Mouse (Mus musculus) macrophage (primary cell): ENCODE measurements around the gene Dzip3. TPM values are rescaled to one million over a fixed set of nuclear protein-coding genes. Genes with fewer than 3 reads are reported as not detected.

Source experiments
- H3K27ac ChIP-seq: fragments of 350-480 bp; formaldehyde crosslinking; 2 replicates; pipeline ENCODE4 v1.9.0; 2021
- H3K36me3 ChIP-seq: fragments of 350-480 bp; formaldehyde crosslinking; 2 replicates; pipeline ENCODE4 v1.9.0; 2021; ENCODE audit errors: inconsistent target
- H3K4me3 ChIP-seq: fragments of 350-480 bp; formaldehyde crosslinking; 2 replicates; pipeline ENCODE4 v1.9.0; 2021; ENCODE audit errors: inconsistent target
- H3K79me2 ChIP-seq: fragments of 350-480 bp; formaldehyde crosslinking; 2 replicates; pipeline ENCODE4 v1.9.0; 2021; ENCODE audit errors: inconsistent target
- WGBS: methylation state at CpG from one replicate; pipeline ENCODE4 v1.1.7; 2026; ENCODE audit warnings: inconsistent platforms; ENCODE audit not compliant: missing documents; 5-methylcytosine and 5-hydroxymethylcytosine counted together
- polyA plus RNA-seq: library from polyadenylated mRNA; stranded (reverse); fragments of 250-400 nt; gene quantifications from 3 replicates; pipeline ENCODE4 v1.2.4, GENCODE M21; 2018; ENCODE audit warnings: inconsistent platforms

Gene Dzip3
- polyA plus RNA-seq, 1 experiment from 2014 or later, result 10.1 TPM

DNA sequence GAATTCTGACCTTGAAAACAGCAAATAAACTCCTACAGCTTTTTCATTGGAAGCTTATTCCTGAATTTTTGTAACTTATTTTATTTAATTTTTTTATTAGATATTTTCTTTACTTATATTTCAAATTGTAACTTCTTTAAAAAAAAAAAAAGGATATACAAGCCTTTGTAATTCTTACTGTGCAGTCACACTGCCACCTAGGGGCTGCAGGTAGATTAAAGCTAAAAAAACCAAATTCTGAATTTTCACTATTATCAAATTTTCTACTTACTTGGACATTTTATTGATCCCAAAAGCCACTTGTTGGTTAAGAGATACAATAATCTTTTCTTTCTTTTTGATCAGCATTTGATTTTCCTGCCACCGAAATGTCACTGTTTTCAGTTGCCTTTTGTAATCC, 52.2 kb downstream of the Dzip3 start:
- Histone ChIP-seq H3K27ac (no peak overlapping the region), H3K4me3 (no peak overlapping the region), H3K79me2 (no peaks in the 10 kb centered on the region), H3K36me3 (no peaks in the 10 kb centered on the region)
- WGBS, result 94% methylated on average over 1 of the region's 1 CpGs

DNA sequence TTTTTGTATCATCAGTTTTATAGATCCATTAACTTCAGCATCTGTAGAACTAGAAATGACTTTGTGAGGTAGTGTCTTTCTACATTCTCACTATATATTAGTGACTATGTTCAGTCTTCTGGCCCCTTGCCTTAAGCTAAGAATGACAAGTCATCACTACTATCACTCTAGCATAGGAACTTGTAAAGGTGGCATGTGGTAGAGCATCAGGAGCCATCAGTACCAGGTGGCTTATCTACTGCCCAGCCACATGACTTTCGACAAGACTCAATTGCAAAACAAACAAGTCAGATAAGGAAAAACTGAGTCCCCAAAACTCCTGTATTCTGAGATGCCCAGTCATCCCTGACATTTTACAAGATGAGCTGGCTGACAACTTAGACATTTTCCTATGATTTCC, 70.2 kb downstream of the Dzip3 start:
- 91% methylated on average over 1 of the region's 1 CpGs for WGBS
- Histone ChIP-seq H3K36me3 (no peaks in the 10 kb centered on the region), H3K79me2 (no peaks in the 10 kb centered on the region), H3K27ac (no peak overlapping the region), H3K4me3 (no peak overlapping the region)

- no peaks in the 10 kb centered on the region for H3K36me3 ChIP-seq
- H3K4me3 ChIP-seq, result no peak overlapping the region
- WGBS, result 89% methylated on average over 3 of the region's 3 CpGs
- H3K79me2 ChIP-seq, result no peaks in the 10 kb centered on the region
- no peak overlapping the region for H3K27ac ChIP-seq
Measured at GRCm38 (mm10) chr16:48913206-48913605, 80.8 kb downstream of the Dzip3 start.

- H3K79me2 ChIP-seq, result no peaks in the 10 kb centered on the region
- H3K36me3 ChIP-seq, result no peaks in the 10 kb centered on the region
- 73% methylated on average over 1 of the region's 1 CpGs for WGBS
- no peak overlapping the region for H3K27ac ChIP-seq
- H3K4me3 ChIP-seq, result no peak overlapping the region
Measured at GRCm38 (mm10) chr16:48911184-48911583, 82.8 kb downstream of the Dzip3 start.

DNA sequence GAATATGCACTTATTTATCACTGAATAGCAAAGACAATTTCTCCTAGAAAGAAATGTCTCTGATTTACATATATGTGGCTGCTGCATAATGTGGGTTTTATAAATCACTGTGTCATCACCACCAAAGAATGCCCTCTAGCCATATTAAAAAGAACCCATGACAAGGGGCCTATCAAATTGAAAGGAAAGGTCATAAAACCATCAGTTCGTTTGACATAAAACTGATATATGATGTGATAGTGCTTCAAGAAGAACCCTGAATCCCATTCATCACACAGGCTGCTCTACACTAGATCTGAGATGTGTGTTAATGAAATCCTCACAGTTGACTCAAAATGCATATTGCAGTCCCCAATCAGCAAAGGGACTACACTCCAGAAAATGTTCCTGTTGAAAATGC, 94.1 kb downstream of the Dzip3 start:
- Histone ChIP-seq H3K4me3 (no peak overlapping the region), H3K36me3 (no peaks in the 10 kb centered on the region), H3K27ac (no peak overlapping the region), H3K79me2 (no peaks in the 10 kb centered on the region)
- 78% methylated on average over 1 of the region's 1 CpGs for WGBS

- no peak overlapping the region for H3K4me3 ChIP-seq
- H3K27ac ChIP-seq, result no peak overlapping the region
- no peaks in the 10 kb centered on the region for H3K79me2 ChIP-seq
- WGBS, result 85% methylated on average over 2 of the region's 2 CpGs
- no peaks in the 10 kb centered on the region for H3K36me3 ChIP-seq
Measured at GRCm38 (mm10) chr16:48890733-48891132, 103.2 kb downstream of the Dzip3 start.

Other genes with a start within 250 kb of the Dzip3 start
- gene Trat1, start 222.1 kb downstream of the Dzip3 start, polyA plus RNA-seq, result not detected in 3 replicates
- not detected in 3 replicates for gene Retnlb, start 177.3 kb downstream of the Dzip3 start, polyA plus RNA-seq
- gene Retnla, start 151.6 kb downstream of the Dzip3 start, polyA plus RNA-seq, result not detected in 3 replicates
- 0.66 TPM in 1 of 3 replicates, not detected in the others for gene Retnlg, start 121.5 kb downstream of the Dzip3 start, polyA plus RNA-seq
- gene Cip2a, start within 50 bp of the Dzip3 start, polyA plus RNA-seq, result 1.9 to 7.2 TPM (median 6.2 TPM) in 3 replicates
- gene Myh15, start 63.3 kb upstream of the Dzip3 start, polyA plus RNA-seq, result 0.01 TPM in 1 of 3 replicates, not detected in the others